Mouse (Mus musculus) B cell, adult (primary cell): ENCODE results near the gene Gale. TPM values are rescaled to one million over a fixed set of nuclear protein-coding genes. Genes with fewer than 3 reads are reported as not detected.

Experiments used
- total RNA-seq: library from RNA; stranded (reverse); gene quantifications from 4 replicates; pipeline ENCODE4 v1.2.4, GENCODE M21; 2023; ENCODE audit not compliant: inconsistent age

Gene Gale
- total RNA-seq: 7.4 to 11.9 TPM (median 8.9 TPM) in 4 replicates

GRCm38 (mm10) chr4:135963457-135964193 is at the start of gene Gale:
Gale (plus strand) TSS chr4:135963727.

GRCm38 (mm10) chr4:135920304-135921241 is 43.0 kb upstream of the Gale start, which contains the start of gene Fuca1:
Fuca1 (plus strand) TSS chr4:135920735.

GRCm38 (mm10) chr4:135946278-135946658 is 17.3 kb upstream of the Gale start, which contains the start of gene Hmgcl:
Hmgcl (plus strand) TSS chr4:135946448.

GRCm38 (mm10) chr4:135972556-135972906 is 9.0 kb downstream of the Gale start, which contains the start of gene Lypla2:
Lypla2 (minus strand) TSS chr4:135972626.

GRCm38 (mm10) chr4:135986943-135987710 is 23.6 kb downstream of the Gale start, which contains the start of gene Pithd1:
Pithd1 (minus strand) TSS chr4:135987264.

Other genes starting within 250 kb of the Gale start
- not detected in 4 replicates for gene Il22ra1, start 235.6 kb upstream of the Gale start, total RNA-seq
- not detected in 4 replicates for gene Myom3, start 204.0 kb upstream of the Gale start, total RNA-seq
- gene Srsf10, start 108.0 kb upstream of the Gale start, total RNA-seq: 189 to 215 TPM (median 192 TPM) in 4 replicates
- gene Pnrc2, start 89.9 kb upstream of the Gale start, total RNA-seq: 128 to 150 TPM (median 142 TPM) in 4 replicates
- 176 to 190 TPM (median 188 TPM) in 4 replicates for gene Cnr2, start 68.3 kb upstream of the Gale start, total RNA-seq
- gene Fuca1, start 43.0 kb upstream of the Gale start, total RNA-seq: 164 to 200 TPM (median 175 TPM) in 4 replicates
- gene Hmgcl, start 17.3 kb upstream of the Gale start, total RNA-seq: 24.4 to 35.4 TPM (median 29.7 TPM) in 4 replicates
- gene Lypla2, start 8.9 kb downstream of the Gale start, total RNA-seq: 98.8 to 111 TPM (median 104 TPM) in 4 replicates
- gene Pithd1, start 23.5 kb downstream of the Gale start, total RNA-seq: 33.1 to 38.4 TPM (median 36.6 TPM) in 4 replicates
- 40.5 to 41.9 TPM (median 41.1 TPM) in 4 replicates for gene Eloa, start 58.0 kb downstream of the Gale start, total RNA-seq
- gene Rpl11, start 89.7 kb downstream of the Gale start, total RNA-seq: 767 to 937 TPM (median 907 TPM) in 4 replicates
- gene Id3, start 179.8 kb downstream of the Gale start, total RNA-seq: 31.6 to 47.3 TPM (median 36.7 TPM) in 4 replicates
- gene E2f2, start 208.7 kb downstream of the Gale start, total RNA-seq: 23.1 to 35.9 TPM (median 31.1 TPM) in 4 replicates
- gene Asap3, start 242.6 kb downstream of the Gale start, total RNA-seq: 0.39 to 0.83 TPM (median 0.53 TPM) in 4 replicates